Mouse (Mus musculus) midbrain, embryonic 14.5 days (tissue): ENCODE results near the gene Eif2ak1. TPM values are rescaled to one million over a fixed set of nuclear protein-coding genes. Genes with fewer than 3 reads are reported as not detected.
A peak's percentile ranks its signal among the peaks of the same experiment; 100 is the strongest.

Experiments used
- ATAC-seq: fragments of 200-750 bp; cut with Nextera tagmentation; 2 replicates; pipeline ENCODE4 v1.8.0; 2017; ENCODE audit warnings: moderate number of reproducible peaks, moderate library complexity; ENCODE audit not compliant: low FRiP score, low TSS enrichment
- DNase-seq: peaks from one replicate; pipeline ENCODE4 v3.0.0-alpha.2; 2015
- H3K27ac ChIP-seq: fragments of 300-500 bp; sonication (generic); replicated peaks from 2 replicates; pipeline ENCODE4 v1.5.1; 2014; ENCODE audit warnings: mild to moderate bottlenecking, low read depth, low read length, moderate library complexity
- H3K27me3 ChIP-seq: fragments of 300-500 bp; sonication (generic); 2 replicates; pipeline ENCODE4 v1.6.1; 2014; ENCODE audit warnings: low read length, control low read depth, mixed read lengths; ENCODE audit not compliant: control insufficient read depth, insufficient read depth
- H3K36me3 ChIP-seq: fragments of 300-500 bp; sonication (generic); 2 replicates; pipeline ENCODE4 v1.6.1; 2014; ENCODE audit warnings: low read length, control low read depth; ENCODE audit not compliant: control insufficient read depth, insufficient read depth
- H3K4me1 ChIP-seq: fragments of 300-500 bp; sonication (generic); 2 replicates; pipeline ENCODE4 v1.6.1; 2014; ENCODE audit warnings: mild to moderate bottlenecking, antibody characterized with exemption, low read length, control low read depth; ENCODE audit not compliant: control insufficient read depth, insufficient read depth
- H3K4me2 ChIP-seq: fragments of 300-500 bp; sonication (generic); 2 replicates; pipeline ENCODE4 v1.6.1; 2014; ENCODE audit warnings: mild to moderate bottlenecking, low read length, moderate library complexity
- H3K4me3 ChIP-seq: fragments of 300-500 bp; sonication (generic); replicated peaks from 2 replicates; pipeline ENCODE4 v1.5.1; 2014; ENCODE audit warnings: low read depth, low read length
- H3K9ac ChIP-seq: fragments of 300-500 bp; sonication (generic); replicated peaks from 2 replicates; pipeline ENCODE4 v1.6.1; 2014; ENCODE audit warnings: mild to moderate bottlenecking, low read length, moderate library complexity
- H3K9me3 ChIP-seq: fragments of 300-500 bp; sonication (generic); 2 replicates; pipeline ENCODE4 v1.6.1; 2016; ENCODE audit warnings: low read length, control low read depth, mixed read lengths; ENCODE audit not compliant: control insufficient read depth
- whole genome bisulfite sequencing: fragments of 180-500 bp; shearing (Covaris S2); extraction: QIAGEN DNeasy Blood & Tissue Kit; methylation state at CpG from one replicate; pipeline ENCODE4 v1.1.7; 2014; 5-methylcytosine and 5-hydroxymethylcytosine counted together
- polyA plus RNA-seq: library from polyadenylated mRNA; unstranded; fragments of >200 nt; fragmentation: Nextera tagmentation; extraction: Ambion mirVana; gene quantifications from 2 replicates; pipeline ENCODE4 v1.2.1, GENCODE M21; 2014

Gene Eif2ak1
- polyA plus RNA-seq, 1 experiment from 2014 or later: 48.9 TPM

GRCm38 (mm10) chr5:143814626-143815025 lies 3.0 kb upstream of the Eif2ak1 start:
- H3K27ac ChIP-seq: no peak overlapping the region
- H3K27me3 ChIP-seq: no peaks in the 10 kb centered on the region
- WGBS: 77% methylated on average over 2 of the region's 2 CpGs
- H3K36me3 ChIP-seq: no peaks in the 10 kb centered on the region
- H3K9ac ChIP-seq: no peak overlapping the region
- ATAC-seq (no peak), DNase-seq (no peak)
- no peak overlapping the region for H3K4me3 ChIP-seq
- H3K9me3 ChIP-seq: no peaks in the 10 kb centered on the region
- peaks cover 11% of the 10 kb centered on the region for H3K4me1 ChIP-seq
- no peak overlapping the region for H3K4me2 ChIP-seq

GRCm38 (mm10) chr5:143817931-143818311 lies 333 bp downstream of the Eif2ak1 start:
- Histone ChIP-seq H3K4me3 (peak overlapping the region; percentile 79), H3K9ac (peak overlapping the region; percentile 73), H3K9me3 (no peaks in the 10 kb centered on the region), H3K4me1 (peaks cover 11% of the 10 kb centered on the region), H3K27ac (0 out of 2 replicates have a peak overlapping the region, but pooled peaks have one; percentile 45), H3K36me3 (no peaks in the 10 kb centered on the region), H3K4me2 (peak overlapping the region; percentile 80), H3K27me3 (no peaks in the 10 kb centered on the region)
- DNase-seq: no peak
- WGBS: under 1% methylated on average over 32 of the region's 32 CpGs
- peak; percentile 71 for ATAC-seq

DNA sequence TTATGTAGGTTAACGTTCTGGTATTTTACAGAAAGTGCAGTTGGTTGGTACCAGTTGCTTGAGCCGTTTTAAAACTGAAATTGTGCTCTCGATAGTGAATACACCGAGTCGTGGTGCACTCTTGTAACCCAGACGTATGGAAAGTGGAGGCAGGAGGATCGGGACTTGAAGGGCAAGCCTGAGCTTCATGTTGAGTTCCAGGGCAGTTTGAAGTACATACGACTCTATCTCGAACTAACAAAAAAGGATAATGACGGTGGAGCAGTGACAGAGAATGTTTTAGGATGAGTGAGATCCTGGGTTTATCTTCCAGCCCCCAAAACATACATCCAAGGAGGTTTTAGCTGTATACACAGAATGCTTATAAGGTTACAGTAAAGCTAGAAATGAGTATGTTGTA lies 873 bp downstream of the Eif2ak1 start:
- Histone ChIP-seq H3K36me3 (no peaks in the 10 kb centered on the region), H3K27ac (no peak overlapping the region), H3K4me1 (peaks cover 11% of the 10 kb centered on the region), H3K27me3 (no peaks in the 10 kb centered on the region), H3K4me3 (peak overlapping the region; percentile 79), H3K9me3 (no peaks in the 10 kb centered on the region), H3K4me2 (peak overlapping the region; percentile 80), H3K9ac (peak overlapping the region; percentile 73)
- WGBS: 20% methylated on average over 10 of the region's 10 CpGs
- no peak for DNase-seq
- no peak for ATAC-seq

DNA sequence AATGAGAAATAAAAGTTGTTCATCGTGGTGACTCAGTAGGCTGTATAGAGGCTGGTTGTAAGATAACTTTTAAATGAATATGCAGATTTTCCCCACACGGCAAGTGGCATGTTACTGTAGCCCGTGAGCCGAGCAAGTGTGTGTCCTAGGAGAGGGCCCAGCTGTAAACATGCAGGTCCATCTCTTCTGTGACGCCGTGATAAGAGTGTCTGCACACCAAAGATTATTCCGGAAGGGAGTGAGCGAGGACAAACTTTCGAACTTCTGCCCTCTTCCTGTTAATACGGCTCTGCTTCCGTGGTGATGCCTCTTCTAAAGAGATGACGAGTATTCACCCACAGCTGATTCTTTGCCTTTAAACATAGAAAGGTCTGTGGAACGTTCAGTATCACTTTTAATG lies 1.4 kb downstream of the Eif2ak1 start:
- H3K4me3 ChIP-seq: no peak overlapping the region
- no peaks in the 10 kb centered on the region for H3K9me3 ChIP-seq
- 88% methylated on average over 13 of the region's 13 CpGs for WGBS
- DNase-seq: no peak
- no peak overlapping the region for H3K9ac ChIP-seq
- no peaks in the 10 kb centered on the region for H3K27me3 ChIP-seq
- H3K4me2 ChIP-seq: peak overlapping the region; percentile 80
- ATAC-seq: no peak
- H3K4me1 ChIP-seq: peaks cover 11% of the 10 kb centered on the region
- H3K27ac ChIP-seq: no peak overlapping the region
- no peaks in the 10 kb centered on the region for H3K36me3 ChIP-seq

- 90% methylated on average over 24 of the region's 24 CpGs for WGBS
- no peak overlapping the region for H3K27ac ChIP-seq
Observed at GRCm38 (mm10) chr5:143819906-143820660, 2.5 kb downstream of the Eif2ak1 start.

DNA sequence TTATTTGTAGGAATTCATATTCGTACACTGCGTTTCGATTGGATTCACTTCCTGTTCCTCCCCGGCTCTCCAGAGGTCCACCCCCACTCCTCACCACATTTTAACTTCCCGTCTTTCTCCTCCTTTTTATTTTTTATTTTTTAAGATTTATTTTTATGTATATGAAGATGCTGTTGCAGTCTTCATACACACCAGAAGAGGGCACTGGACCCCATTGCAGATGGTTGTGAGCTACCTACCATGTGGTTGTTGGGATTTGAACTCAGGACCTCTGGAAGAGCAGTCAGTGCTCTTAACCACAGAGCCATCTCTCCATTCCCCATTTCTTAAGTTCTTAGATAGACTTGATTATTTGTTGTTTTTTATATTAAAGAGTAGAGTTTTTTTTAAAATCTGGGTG lies 3.2 kb downstream of the Eif2ak1 start:
- Histone ChIP-seq H3K4me3 (no peak overlapping the region), H3K27me3 (no peaks in the 10 kb centered on the region), H3K36me3 (no peaks in the 10 kb centered on the region), H3K4me2 (no peak overlapping the region), H3K9me3 (no peaks in the 10 kb centered on the region), H3K27ac (no peak overlapping the region), H3K4me1 (peaks cover 11% of the 10 kb centered on the region), H3K9ac (no peak overlapping the region)
- ATAC-seq: no peak
- no peak for DNase-seq
- 95% methylated on average over 5 of the region's 5 CpGs for WGBS

More at GRCm38 (mm10) chr5:143819906-143820660, 2.5 kb downstream of the Eif2ak1 start:
- Histone ChIP-seq H3K4me3 (no peak overlapping the region), H3K9me3 (no peaks in the 10 kb centered on the region), H3K4me2 (no peak overlapping the region), H3K27me3 (no peaks in the 10 kb centered on the region), H3K9ac (no peak overlapping the region), H3K4me1 (peaks cover 11% of the 10 kb centered on the region), H3K36me3 (no peaks in the 10 kb centered on the region)
- no peak for DNase-seq
- ATAC-seq: no peak

GRCm38 (mm10) chr5:143871547-143872169 lies 54.1 kb downstream of the Eif2ak1 start:
- 93% methylated on average over 11 of the region's 11 CpGs for WGBS
- no peaks in the 10 kb centered on the region for H3K27me3 ChIP-seq
- no peak overlapping the region for H3K9ac ChIP-seq
- H3K4me2 ChIP-seq: no peak overlapping the region
- H3K9me3 ChIP-seq: no peaks in the 10 kb centered on the region
- DNase-seq (no peak), ATAC-seq (no peak)
- no peak overlapping the region for H3K4me3 ChIP-seq
- H3K4me1 ChIP-seq: no peaks in the 10 kb centered on the region
- no peak overlapping the region for H3K27ac ChIP-seq
- H3K36me3 ChIP-seq: peaks cover 41% of the 10 kb centered on the region

DNA sequence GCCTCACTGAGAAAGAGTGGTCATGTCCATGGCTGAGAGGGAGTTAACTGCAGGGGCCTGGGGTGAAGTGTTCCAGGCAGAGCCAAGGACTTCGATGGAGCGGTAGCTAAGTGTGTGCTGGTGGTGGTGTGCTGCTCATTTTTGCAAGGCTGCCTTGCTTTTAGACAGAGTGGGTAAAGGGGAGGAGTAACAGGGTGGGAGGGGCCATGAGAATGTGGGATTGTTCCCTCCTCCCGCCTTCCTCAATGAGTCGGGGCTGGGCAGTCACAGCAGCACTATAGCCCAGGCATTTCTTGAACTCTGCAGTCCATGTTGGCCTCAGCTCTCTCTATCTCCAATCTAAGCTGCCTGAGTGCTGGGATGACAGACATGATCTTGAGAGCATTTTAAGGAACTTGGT lies 57.0 kb downstream of the Eif2ak1 start:
- H3K27ac ChIP-seq: no peak overlapping the region
- WGBS: 73% methylated on average over 4 of the region's 4 CpGs
- DNase-seq (no peak), ATAC-seq (no peak)
- peaks cover 67% of the 10 kb centered on the region for H3K36me3 ChIP-seq
- no peaks in the 10 kb centered on the region for H3K9me3 ChIP-seq
- no peaks in the 10 kb centered on the region for H3K27me3 ChIP-seq
- H3K4me2 ChIP-seq: no peak overlapping the region
- H3K9ac ChIP-seq: no peak overlapping the region
- H3K4me1 ChIP-seq: no peaks in the 10 kb centered on the region
- no peak overlapping the region for H3K4me3 ChIP-seq

- H3K9me3 ChIP-seq: no peaks in the 10 kb centered on the region
- no peak overlapping the region for H3K4me2 ChIP-seq
- no peaks in the 10 kb centered on the region for H3K4me1 ChIP-seq
- no peak overlapping the region for H3K4me3 ChIP-seq
- DNase-seq: no peak
- H3K36me3 ChIP-seq: peaks cover 98% of the 10 kb centered on the region
- ATAC-seq: no peak
- no peak overlapping the region for H3K9ac ChIP-seq
- H3K27ac ChIP-seq: no peak overlapping the region
- H3K27me3 ChIP-seq: no peaks in the 10 kb centered on the region
- WGBS: 98% methylated on average over 3 of the region's 3 CpGs
Observed at GRCm38 (mm10) chr5:143885274-143885673, 67.7 kb downstream of the Eif2ak1 start.
